Mouse (Mus musculus) kidney, adult 8-10 months (tissue): ENCODE data around the gene Hba-a1.
"Not testable (repeated sequence)": the region's sequence is repeated elsewhere in the genome, so short reads cannot be mapped to it uniquely, and the experiment has no call there.

Experiments used
- DNase-seq, 2 experiments: peaks; one replicate each; pipeline ENCODE4 v3.0.0; 2022

Gene Hba-a1

DNA sequence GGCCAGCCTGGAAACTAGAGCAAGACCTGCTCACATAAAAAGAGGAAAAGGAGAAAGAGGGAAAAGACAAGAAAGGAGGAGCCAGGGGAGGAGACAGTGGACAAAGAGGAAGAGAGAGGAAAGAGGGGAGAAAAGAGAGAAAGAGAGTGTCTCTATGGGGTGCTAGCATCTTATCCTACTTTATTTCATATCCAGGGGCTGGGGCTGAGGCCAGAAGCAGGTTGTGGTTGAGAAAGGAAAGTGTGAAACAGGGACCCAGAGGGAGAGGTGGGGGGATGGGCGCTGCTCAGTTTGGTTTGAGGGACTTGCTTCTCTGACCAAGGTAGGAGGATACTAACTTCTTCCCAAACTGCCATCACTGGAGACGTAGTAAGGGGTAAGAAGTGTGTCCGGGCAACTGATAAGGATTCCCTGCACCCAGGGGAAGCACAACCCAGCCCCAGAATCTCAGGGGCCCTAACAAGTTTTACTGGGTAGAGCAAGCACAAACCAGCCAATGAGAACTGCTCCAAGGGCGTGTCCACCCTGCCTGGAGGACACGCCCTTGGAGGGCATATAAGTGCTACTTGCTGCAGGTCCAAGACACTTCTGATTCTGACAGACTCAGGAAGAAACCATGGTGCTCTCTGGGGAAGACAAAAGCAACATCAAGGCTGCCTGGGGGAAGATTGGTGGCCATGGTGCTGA, at the start of gene Hba-a1:
Hba-a1 (plus strand) TSS at position 421 of the 687 bp plus-strand sequence.
- DNase-seq, result not testable (repeated sequence)

DNA sequence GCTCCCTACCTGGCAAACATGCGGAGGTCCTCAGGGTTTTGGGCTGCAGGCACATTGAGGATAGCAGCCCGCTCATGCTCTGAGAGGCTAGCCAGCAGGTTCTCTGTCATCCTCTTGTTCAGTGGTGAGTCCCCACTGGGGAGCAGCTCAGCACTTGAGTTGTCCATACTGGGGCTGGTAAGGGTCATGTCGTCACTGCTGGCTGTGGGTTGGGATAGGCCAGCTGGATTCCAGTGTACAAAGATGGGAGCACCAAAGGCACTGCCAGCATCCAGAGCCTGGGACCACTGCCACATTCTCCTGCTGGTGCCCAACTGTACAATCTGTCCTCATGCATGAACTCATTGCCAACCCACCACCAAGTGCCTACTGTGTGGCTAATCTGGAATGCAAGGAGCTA, 49.4 kb upstream of the Hba-a1 start:
- DNase-seq, result no peak

DNA sequence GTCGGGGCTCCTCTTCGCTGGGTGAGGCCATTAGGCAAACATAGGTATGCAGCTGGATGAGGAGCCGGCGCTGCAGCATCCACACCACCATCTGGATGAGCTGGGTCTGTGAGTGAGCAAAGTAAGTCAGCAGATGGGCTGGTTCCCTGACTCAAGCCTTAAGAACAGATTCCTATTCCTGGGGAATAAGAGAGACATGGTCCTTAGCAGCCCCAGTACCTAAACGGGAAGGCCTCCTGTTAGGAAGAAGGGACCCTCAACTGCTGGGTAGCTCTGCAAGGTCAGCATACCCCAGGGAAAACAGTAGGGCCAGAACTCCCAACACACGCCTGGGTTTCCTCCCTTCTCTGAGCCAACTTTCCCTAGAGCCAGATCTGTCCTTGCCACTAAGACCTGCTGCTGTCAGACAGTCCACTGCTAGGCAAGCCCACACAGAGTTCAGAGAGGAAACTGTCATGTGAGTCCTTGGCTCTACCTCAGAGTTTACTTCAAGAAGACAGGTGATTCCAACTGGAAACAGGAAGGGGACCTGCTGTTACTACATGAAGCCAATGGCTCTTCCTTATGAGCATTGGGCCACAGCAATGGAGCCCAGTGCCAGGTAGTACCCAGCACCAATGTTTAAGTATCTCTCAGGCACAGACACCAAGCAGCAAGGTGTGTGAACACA, 48.4 kb upstream of the Hba-a1 start:
- DNase-seq, result peak in 1 of 2 experiments; percentile 37

DNA sequence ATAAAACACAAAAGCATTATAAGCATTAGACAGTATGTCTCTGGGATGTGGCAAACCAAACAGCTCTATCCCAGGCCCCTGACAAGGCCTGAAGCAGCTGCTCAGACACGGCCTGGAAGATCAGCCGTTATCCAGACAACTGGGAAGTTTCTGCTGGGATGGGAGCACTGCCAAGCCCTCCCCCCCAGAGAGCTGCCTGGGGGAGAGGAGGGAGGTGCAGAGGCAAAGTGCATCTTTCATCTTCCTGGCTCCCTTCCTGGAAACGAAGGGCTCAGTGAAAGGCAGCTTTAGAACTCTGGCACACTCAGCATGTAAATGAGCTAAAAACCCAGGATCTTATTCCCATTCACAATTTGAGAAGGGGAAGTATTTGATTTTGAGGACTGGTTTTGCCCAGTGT, 47.7 kb upstream of the Hba-a1 start:
- DNase-seq, result peak; percentile 88 to 89

DNA sequence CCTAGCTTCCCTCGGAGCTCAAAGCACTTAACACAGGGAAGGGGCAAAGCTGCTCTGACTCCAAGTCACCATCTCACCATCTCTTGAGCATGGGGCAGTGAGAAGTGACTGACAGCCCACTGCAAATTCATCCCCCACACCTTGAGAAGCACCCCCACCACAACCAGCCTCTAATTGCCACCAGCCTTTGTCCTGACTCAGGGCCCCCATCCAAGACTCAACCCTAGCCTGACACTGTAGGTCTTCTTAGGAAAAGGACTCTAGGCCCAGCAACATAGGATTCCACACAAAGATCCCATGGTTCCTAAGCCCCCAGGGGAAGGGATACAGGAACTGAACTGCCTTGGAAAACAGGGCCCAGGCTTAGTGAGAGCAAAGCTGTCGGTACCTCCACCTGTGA, 47.2 kb upstream of the Hba-a1 start:
- no peak for DNase-seq

DNA sequence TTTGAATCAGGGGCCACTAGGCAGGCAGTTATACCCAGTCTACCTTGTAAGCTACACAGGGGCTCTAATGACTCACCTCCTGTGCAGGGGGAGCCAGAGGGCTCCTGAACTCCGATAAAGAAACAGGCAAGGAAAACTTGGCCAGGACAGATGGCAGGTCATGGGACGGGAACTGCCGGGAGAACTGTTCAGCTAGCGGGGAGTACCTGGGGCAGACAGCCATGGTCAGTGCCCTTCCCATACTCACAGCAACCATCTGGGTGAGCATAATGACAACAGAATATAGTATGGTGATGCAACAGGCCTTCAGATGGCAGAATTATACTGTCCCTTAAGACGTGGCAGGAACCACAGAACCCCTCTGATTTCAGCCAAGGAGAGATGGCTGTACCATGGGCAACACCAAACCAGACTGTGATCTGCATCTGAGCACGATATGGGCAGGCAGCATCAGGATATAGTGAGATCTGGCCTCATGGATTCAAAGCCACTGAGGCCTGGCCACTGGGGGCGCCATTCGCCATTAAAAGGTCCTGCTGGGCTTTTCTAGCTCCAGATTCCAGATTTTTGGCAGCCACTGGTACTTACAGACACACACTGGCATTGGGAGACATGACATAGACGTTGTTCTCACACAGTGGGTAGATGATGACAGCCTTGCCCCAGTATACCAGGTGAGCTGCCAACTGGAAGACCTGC, 46.5 kb upstream of the Hba-a1 start:
- peak; percentile 40 to 67 for DNase-seq

DNA sequence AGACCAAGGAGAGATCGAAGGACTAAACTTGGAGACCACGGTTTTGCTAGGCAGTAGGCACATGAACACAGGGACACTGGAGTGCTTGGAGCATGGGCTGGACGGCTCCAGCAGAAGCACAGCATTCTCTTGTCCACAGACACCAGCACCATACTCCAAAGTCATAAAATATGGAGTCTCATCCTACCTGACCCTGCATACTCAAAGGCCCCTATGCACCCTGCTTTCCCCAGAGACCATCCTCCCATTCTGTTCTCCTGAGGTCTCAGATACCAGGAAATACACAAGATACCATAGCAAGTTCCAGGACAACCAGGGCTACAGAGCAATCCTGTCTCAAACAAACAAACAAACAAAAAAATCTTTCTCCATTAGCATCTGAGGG, 45.9 kb upstream of the Hba-a1 start:
- no peak for DNase-seq

DNA sequence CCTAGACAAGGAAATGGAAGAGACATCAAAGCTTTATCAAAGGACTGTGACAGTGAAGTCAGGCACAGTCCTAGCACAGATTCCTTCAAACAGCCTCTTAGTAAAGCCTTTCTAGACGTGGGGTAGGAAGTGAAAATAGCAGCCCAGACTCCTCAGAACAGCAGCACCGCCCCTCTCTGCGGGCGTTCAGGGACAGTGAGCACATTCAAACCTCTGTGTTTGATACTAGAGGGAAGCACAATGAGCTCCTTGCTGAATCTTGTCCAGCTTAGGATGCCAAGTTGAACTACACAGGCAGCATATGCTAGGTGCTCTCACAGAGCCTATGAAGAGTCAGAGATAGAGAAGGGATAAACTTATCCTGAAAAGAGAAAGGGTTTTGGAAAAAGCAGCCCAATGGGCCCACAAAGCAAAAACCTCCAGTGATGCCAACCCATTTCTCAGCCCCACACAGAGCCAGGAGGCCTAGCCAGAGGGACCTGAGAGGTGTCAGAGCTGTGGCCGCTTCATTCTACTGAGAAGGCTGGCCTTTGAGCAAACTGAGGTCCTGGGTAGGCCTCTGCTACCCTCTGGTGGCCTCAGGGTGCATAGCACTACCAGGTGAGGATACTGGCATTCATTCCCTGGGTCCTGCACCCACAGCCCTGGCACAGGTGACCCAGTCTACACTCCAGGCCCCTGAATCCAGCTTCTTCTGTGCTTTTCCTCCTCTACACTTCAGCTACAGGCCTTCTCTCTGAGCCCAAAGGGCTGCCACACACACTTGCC, 45.0 kb upstream of the Hba-a1 start:
- peak; percentile 64 to 85 for DNase-seq

DNA sequence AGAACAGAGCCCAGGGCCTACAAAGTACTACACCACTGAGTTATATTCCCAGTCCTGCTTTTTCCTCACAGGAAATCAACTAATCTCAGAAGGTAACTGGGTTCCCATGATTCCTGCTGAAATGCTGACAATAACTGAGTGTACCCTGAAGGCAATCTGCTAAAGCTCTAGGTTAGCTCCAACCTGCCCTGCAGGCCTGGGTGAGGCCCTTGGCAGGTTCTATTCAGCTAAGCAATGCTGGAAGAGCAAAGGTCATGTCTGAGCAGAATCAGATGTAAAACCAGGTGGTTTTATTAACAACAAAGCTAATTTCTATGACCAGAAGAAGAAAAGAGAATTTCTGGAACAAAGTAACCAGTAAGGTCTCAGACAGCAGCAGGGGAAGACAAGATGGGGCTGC, 41.9 kb upstream of the Hba-a1 start:
- DNase-seq, result no peak

DNA sequence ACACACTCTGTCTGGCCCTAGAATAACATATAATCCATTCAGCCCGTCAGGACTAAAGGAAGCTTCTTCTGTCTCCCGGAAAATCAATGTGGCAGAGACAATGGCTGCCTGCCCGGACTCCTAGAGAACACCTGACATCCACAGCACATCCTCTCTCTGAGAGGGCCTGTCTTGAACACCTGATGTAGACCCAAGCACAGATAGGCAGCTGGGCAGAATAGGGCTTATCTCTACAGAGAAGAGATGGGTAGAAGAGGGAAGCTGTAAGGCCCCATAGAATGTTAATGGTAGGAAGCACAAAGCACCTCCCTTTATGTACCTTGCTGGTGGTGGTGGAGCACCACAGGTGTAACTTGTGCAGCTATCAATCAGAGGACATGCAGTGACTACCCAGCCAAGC, 41.1 kb upstream of the Hba-a1 start:
- no peak for DNase-seq

DNA sequence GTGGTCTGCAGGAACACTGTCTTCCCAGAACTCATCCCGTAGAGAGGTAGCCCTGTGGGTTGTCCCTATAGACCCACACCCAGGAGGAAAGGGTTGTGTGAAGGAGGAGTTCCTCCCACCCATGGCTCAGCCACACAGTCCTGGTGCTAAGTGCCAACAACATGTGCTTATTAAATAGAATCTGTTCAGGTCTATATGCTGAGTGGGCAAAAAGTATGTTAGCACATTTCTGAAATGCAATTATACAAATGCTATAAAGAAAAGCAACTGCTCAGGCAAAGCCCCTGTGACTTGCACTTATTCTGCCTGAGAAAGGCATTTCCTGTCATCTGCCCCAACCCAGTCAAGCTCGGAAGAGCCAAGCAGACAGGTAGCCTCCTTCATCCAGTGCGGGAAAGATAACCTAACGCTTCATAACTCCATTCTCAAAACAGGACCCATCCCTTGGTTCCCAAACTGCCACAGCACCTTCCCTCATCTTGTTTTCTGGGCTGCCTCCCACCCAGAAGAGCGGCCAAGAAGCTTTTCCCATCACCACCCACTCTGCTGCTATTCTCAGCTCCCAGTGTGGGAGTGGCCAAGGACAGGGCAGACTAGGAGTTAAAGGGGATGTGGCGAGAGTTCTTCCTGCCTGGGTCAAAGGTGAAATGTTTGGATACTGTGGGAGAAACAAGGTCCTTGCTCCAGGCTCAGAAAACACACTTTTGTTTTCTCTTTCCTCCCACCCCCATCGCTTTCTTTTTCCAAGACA, 39.9 kb upstream of the Hba-a1 start:
- no peak for DNase-seq

DNA sequence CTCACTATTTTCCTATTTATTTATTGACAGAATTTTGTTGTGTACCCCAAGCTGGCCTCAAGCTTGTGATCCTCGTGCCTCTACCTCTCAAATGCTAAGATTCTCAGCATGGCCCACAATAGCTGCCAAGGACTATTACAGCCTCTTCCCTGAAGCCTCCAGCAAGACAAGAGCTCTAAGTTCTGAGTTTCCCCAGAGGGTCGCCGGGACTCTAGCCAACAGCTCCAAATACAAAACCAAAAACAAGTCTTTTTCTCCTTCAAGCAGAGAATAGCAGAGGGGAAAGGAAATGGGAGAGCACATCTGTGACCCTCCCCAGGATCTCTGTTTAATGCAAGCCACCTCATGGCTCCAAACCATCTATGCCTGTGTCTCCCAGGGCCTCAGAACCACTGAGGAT, 39.2 kb upstream of the Hba-a1 start:
- no peak for DNase-seq

DNA sequence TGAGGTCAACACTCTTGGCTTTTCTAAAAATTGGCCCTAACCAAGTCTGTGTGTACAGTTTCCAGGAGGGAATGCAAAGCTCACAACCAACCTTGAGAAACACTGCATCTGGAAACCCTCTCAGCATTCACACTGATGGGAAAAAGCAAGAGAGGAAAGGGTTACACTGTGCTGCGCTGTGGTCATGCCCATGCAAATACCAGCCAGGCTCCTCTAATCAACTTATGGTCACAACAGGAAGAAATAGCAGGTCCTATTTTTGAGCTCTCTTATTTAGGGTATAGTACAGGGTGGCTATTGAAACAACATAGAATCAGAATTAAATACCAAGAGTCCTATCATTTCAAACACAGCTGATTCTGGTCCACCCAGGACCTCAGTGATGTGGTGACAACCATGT, 38.7 kb upstream of the Hba-a1 start:
- no peak for DNase-seq

DNA sequence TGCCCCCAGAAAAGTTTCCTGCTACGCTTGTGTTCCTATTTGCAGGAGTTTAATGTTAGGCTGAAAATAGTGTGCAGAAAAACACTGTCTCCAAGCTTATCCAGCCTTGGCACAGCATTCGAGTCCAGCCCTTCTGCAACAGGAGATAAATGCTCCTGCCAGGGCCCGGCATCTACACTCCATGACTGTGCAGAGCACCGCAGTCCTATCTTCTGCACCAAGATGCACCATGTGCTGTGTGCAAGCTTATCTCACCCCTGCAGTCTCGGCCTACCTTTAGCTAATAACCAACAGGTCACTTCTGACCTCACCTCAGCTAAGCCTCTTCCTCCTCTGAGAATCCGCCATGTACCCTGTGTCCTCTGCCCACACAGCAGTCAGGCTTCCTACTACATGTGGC, 37.7 kb upstream of the Hba-a1 start:
- DNase-seq, result no peak

DNA sequence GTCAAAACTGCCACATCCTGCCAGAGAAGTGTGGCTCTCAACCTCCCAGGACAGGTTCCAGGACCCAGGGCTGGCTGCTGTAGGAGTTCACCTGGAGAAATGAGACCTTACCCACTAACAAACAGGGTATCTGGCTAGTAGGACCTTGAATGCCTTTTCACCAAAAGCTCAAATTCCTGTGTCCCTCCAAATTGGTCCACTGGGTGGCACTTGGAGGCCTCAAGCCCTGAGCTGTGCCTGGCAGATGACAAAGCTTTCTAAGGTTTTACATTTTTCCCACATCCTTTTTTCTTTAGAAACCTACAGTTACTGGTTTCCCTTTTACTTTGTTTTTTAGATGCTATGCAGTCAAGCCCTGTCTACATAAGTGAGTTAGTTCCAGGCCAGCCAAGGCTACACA, 36.2 kb upstream of the Hba-a1 start:
- no peak for DNase-seq

DNA sequence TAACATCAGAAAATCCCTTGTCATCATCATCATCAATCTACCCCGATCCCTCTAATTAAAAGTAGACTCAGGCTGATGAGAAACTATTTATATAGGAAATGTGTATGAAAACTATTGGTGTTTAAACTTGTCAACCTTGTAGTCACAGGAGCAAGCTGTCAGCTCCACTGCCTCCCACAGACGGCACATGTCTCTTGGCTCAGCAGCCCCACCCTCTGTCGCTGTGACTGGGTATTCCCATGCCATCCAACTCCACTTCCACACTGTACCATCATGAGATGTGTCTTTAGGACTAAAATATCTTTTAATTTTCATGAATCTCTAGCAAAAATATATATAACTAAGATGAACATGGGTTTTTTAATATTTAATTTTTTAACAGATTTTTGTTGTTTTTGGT, 35.0 kb upstream of the Hba-a1 start:
- no peak for DNase-seq

DNA sequence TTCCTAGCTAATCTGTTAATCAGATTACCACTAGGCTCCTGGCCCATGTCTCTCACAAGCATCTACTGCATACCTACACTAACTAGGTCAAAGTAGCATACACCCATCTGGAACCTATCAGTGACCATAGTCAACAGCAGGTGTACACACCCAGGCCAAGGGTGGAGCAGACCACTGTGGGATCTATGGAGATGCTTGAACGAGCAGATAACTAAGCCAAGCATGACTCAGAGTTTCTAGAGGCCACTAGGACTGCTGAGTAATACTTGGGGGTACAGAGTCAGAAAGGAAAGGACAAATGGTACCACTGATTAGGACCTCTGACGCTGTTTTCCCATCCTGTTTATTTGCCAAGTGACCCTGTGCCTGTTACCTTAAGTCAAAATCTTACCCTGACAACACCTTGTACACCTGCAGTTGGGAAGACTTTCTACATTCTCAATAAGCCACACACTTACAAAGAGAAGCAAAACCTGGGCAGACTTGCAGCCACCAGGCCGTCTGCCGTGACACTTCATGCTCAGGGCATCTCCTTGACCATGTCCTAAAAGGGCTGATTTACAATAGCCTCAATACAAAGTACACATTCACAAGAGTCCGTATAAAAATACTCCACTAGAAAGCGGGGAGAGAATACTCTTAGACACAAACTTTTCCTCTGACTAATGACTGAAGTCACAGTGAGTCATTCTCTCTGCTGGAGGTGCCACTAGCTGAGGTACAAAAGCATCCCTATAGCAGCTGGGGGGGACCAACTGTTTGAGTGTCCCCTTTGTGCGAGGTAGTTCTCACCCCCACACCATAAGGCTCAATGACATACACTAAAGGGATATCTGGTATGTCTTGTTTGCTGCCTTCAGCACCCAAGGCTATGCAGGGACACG, 32.2 kb upstream of the Hba-a1 start:
- no peak for DNase-seq

DNA sequence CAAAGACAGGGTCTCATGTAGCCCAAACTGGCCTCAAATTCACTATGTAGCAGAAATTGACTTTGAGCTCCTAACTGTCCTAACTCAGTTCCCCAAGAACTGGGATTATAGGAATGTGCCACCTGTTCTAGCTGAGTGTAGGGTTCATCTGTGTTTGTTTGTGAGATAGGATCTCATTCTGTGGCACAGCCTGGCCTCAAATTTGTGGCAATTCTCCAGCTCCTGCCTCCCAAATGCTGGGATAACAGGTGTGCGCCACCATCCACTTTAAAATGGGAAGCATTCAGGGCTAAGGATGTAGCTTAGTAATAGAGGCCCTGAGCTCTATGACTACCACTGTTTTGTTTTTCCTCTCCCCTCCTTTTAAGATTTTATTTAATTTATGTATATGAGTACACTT, 30.2 kb upstream of the Hba-a1 start:
- DNase-seq, result no peak

DNA sequence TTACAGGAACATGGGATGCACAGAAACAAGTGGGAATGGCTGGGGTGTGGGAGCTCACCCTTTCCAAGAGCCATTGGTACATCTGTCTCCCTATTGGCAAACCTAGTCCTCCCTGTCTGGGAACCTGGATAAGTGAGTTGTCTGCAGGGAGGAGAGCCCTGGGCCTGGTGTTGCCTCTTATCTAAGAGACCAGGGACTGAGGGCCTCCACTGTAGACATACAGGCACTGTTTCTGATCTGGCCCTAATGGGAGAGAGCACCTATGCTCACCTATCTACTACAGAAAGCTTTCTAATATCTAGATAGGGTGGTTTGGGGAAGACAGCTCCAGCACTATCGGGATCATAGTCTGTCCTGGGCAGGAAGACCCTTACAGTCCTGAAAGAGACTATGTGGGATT, 27.2 kb upstream of the Hba-a1 start:
- DNase-seq, result no peak

DNA sequence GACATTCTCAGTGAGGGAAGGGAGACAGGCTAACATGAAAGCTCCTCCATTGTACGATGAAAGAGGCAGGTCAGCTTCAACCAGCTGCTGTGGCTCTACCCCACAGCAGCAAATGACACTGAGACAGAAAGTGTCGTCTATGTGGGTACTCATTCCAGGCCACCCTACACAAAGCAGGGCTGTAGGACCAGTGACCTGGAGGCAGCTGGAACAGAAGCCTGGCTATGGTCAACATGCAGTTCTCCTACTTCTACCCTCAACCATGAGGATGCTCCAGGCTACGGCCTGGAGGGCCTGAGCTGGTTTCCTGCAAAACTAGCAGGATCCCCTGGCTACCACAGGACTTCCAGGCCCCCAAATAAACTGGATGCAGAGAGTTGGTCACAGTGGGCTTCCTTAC, 26.7 kb upstream of the Hba-a1 start:
- no peak for DNase-seq

DNA sequence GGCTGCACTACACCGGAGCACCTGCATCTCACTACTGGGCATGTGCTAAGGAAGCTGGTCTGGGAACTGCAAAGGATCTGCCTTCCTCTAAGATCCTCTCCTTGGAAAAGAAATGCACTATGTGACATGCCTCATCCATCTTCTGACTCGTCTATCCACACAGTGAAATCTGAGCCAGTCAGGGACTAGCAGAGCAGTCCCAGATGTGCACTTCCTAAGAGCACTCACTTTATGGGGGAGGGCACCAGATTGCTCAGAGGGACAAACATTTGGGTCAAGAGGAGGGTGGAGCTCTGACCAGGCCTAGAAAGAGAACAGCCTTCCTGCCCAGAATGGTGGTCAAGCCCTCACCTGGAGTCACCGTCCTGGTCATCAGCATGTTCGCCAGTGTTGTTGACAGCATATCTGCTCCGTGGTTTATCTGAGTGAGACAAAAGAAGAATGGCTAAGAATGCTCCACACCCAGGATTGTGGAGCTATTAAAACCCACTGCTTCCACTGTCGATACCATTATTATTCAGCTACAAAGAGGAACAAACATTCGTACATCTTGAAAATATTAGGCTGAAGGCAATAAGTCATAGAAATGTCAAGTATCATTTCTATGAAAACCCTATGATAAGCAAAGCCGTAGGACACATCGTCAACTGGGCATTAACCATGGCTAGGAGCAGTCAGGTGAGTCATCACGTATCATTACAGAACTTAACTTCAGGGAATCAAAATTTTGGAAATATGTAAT, 20.5 kb upstream of the Hba-a1 start:
- no peak for DNase-seq
